Comparison of ENCODE assay signal across 9 mouse cellular contexts in the genomic region with DNA sequence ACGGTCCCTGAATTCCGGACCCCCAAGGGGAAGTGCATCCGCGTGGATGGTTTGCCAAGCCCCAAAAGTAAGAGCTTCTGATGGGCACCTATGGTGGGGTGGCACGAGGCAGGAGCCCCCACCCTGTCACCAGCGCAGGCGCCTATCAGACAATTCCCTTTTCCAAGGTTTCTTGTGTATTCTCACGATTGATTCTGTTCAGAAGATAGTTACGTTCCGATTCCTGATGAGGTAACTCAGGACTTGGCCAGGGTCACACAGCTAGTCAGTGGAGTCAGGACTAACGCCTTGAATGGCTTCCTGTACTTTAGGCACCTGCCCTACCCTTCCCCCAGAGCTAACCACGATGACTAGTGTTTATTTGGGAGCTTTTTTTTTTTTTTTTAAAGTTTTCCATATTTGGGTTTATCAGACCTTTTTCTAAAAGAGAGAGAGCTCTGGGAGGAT. TPM values are rescaled to one million over a fixed set of nuclear protein-coding genes. Genes with fewer than 3 reads are reported as not detected.
A peak's percentile ranks its signal among the peaks of the same experiment; 100 is the strongest.
DNase-seq lines count a peak whose midpoint lies in the region; ATAC-seq and TF ChIP-seq lines count a peak whose summit lies in the region.
"Had no signal": no experiment of that assay in that cellular context is flagged by ENCODE, and none has a peak within 500 bp of the region (broad histone marks: within the 10 kb centered on the region; RNA-seq: fewer than 3 reads in every experiment).

No protein-coding gene starts in this region.

- peak overlapping the region; percentile 61 for H3K9ac ChIP-seq in liver, embryonic 11.5 days (ENCODE audit: low read depth, low read length)
- H3K9ac ChIP-seq: limb, embryonic 13.5 days had no signal

- H3K4me2 ChIP-seq in liver, embryonic 11.5 days: peak overlapping the region; percentile 87
- H3K4me2 ChIP-seq: limb, embryonic 13.5 days had no signal

- H3K4me1 ChIP-seq in liver, embryonic 11.5 days (replicated peaks; ENCODE audit: control insufficient read depth, insufficient read depth, low read length): peaks cover 79% of the 10 kb centered on the region
- H3K4me1 ChIP-seq in G1E (ENCODE audit: insufficient read depth, low read depth, low read length): peaks cover 78% of the 10 kb centered on the region

- peak overlapping the region; percentile 94 for H3K27ac ChIP-seq in liver, embryonic 11.5 days (ENCODE audit: low read depth, low read length)
- H3K27ac ChIP-seq: limb, embryonic 13.5 days had no signal

- no peaks in the 10 kb centered on the region for H3K9me3 ChIP-seq in liver, embryonic 11.5 days (ENCODE audit: control insufficient read depth, low read length)
- no peaks in the 10 kb centered on the region for H3K9me3 ChIP-seq in G1E (replicated peaks)
- H3K9me3 ChIP-seq: limb, embryonic 13.5 days had no signal

- no peak for ATAC-seq in liver, embryonic 11.5 days (replicated peaks; ENCODE audit: low FRiP score)
- no peak for ATAC-seq in G1E (ENCODE audit: extremely low read depth, insufficient number of reproducible peaks, low FRiP score, poor library complexity, severe bottlenecking)
- 0 out of 2 replicates have a peak, but pooled peaks have one; percentile 1 for ATAC-seq in granulocyte monocyte progenitor cell, adult 5-6 weeks (replicated peaks; ENCODE audit: poor library complexity, severe bottlenecking)

- WGBS in liver, embryonic 11.5 days: 57% methylated on average over 12 of the region's 12 CpGs

- H3K4me3 ChIP-seq in liver, embryonic 11.5 days (ENCODE audit: low read depth, low read length): peak overlapping the region; percentile 36
- H3K4me3 ChIP-seq in G1E (ENCODE audit: low read depth, low read length): peak overlapping the region; percentile 68; the same call in 1 of the 2 replicates
- H3K4me3 ChIP-seq: limb, embryonic 13.5 days had no signal

- no peaks in the 10 kb centered on the region; the same call in 1 of the 2 replicates for H3K36me3 ChIP-seq in liver, embryonic 11.5 days (ENCODE audit: control insufficient read depth, insufficient read depth, low read length)
- H3K36me3 ChIP-seq in G1E (replicated peaks): peaks cover 89% of the 10 kb centered on the region
- no peaks in the 10 kb centered on the region for H3K36me3 ChIP-seq in splenic B cell, adult 2 months (ENCODE audit: control insufficient read depth, insufficient read depth, low read length, poor library complexity, severe bottlenecking)
- H3K36me3 ChIP-seq: limb, embryonic 13.5 days had no signal

- no peaks in the 10 kb centered on the region for H3K27me3 ChIP-seq in liver, embryonic 11.5 days (replicated peaks; ENCODE audit: control insufficient read depth, insufficient read depth, low read length)
- H3K27me3 ChIP-seq in G1E (ENCODE audit: insufficient read depth, low read length): no peaks in the 10 kb centered on the region
- no peaks in the 10 kb centered on the region for H3K27me3 ChIP-seq in splenic B cell, adult 2 months (ENCODE audit: control insufficient read depth, insufficient read depth, low read length, poor library complexity, severe bottlenecking)
- H3K27me3 ChIP-seq: limb, embryonic 13.5 days had no signal

- TF ChIP-seq CTCF in G1E (IDR thresholded peaks at IDR 0.05; ENCODE audit: low read depth, low read length): no peak

- no peak for DNase-seq in liver, embryonic 11.5 days (ENCODE audit: low spot score)
- DNase-seq in liver (no peak), G1E (ENCODE audit: low spot score) (no peak)
- DNase-seq in splenic B cell, adult 2 months (ENCODE audit: low read depth, low spot score): peak; percentile 32
- no peak for DNase-seq in gastrocnemius, postnatal 10 days
- DNase-seq in natural killer cell, adult 2 months (ENCODE audit: low spot score in 2 of 2): no peak
- no peak for DNase-seq in adrenal gland, adult 18-20 months (ENCODE audit: low spot score in 2 of 2)

RNA-seq across cellular contexts. Expression of a gene that starts 6.3 kb away (rescaled TPM):
- 9.0 and 9.2 TPM in 2 replicates for polyA plus RNA-seq in liver, embryonic 11.5 days (2014; fragmentation: Nextera tagmentation; extraction: Ambion mirVana)
- total RNA-seq in G1E (2014; fragmentation: Nextera tagmentation) (29.9 and 70.3 TPM in 2 replicates), G1E (2017) (14.1 and 16.3 TPM in 2 replicates)
- 45.6 and 45.9 TPM in 2 replicates for polyA plus RNA-seq in G1E (2012)
- total RNA-seq in granulocyte monocyte progenitor cell, adult 5-6 weeks (2014; fragmentation: Nextera tagmentation): 2.9 and 9.4 TPM in 2 replicates
- 3.7 and 4.3 TPM in 2 replicates for total RNA-seq in granulocyte monocyte progenitor cell, adult 5-6 weeks (2017)
- 10 to 100 TPM in 1 of 2 experiments, 1 to 10 TPM in 1; 6.9 to 11.0 TPM for total RNA-seq in gastrocnemius, postnatal 10 days (2021)
- total RNA-seq in adrenal gland, adult 18-20 months (2021): 1 to 10 TPM; 1.9 to 3.2 TPM

RNA-seq across cellular contexts. Expression of a gene that starts 27.7 kb away (rescaled TPM):
- polyA plus RNA-seq in liver, embryonic 11.5 days (2014; fragmentation: Nextera tagmentation; extraction: Ambion mirVana): 1.8 and 2.9 TPM in 2 replicates
- total RNA-seq in G1E (2014; fragmentation: Nextera tagmentation) (0.30 TPM in 1 of 2 replicates, not detected in the other), G1E (2017) (0.05 and 0.06 TPM in 2 replicates)
- 0.04 and 0.05 TPM in 2 replicates for polyA plus RNA-seq in G1E (2012)
- total RNA-seq in granulocyte monocyte progenitor cell, adult 5-6 weeks (2014; fragmentation: Nextera tagmentation): not detected in 2 replicates
- not detected in 2 replicates for total RNA-seq in granulocyte monocyte progenitor cell, adult 5-6 weeks (2017)
- total RNA-seq in gastrocnemius, postnatal 10 days (2021): 10 to 100 TPM in 1 of 2 experiments, 1 to 10 TPM in 1; 7.2 to 10.1 TPM
- 1 to 10 TPM; 1.6 to 2.8 TPM for total RNA-seq in adrenal gland, adult 18-20 months (2021)

RNA-seq across cellular contexts. Expression of a gene that starts 35.2 kb away (rescaled TPM):
- polyA plus RNA-seq in liver, embryonic 11.5 days (2014; fragmentation: Nextera tagmentation; extraction: Ambion mirVana): 191 and 200 TPM in 2 replicates
- total RNA-seq in G1E (2014; fragmentation: Nextera tagmentation) (not detected in 2 replicates), G1E (2017) (0.22 TPM in 1 of 2 replicates, not detected in the other)
- not detected in 2 replicates for polyA plus RNA-seq in G1E (2012)
- not detected in 2 replicates for total RNA-seq in granulocyte monocyte progenitor cell, adult 5-6 weeks (2014; fragmentation: Nextera tagmentation)
- total RNA-seq in granulocyte monocyte progenitor cell, adult 5-6 weeks (2017): not detected in 2 replicates
- total RNA-seq in gastrocnemius, postnatal 10 days (2021): 10 to 100 TPM; 33.3 to 48.8 TPM
- total RNA-seq in adrenal gland, adult 18-20 months (2021): 10 to 100 TPM; 47.4 to 77.7 TPM

Comparison
In these comparisons a context has a peak if more than half of its experiments do, and no peak if none do; other contexts are left out.
1. RNA of a gene that starts 35.2 kb away (total RNA-seq): 47.4 to 77.7 TPM in adrenal gland, adult 18-20 months and 33.3 to 48.8 TPM in gastrocnemius, postnatal 10 days; 0.22 TPM in G1E and not detected in granulocyte monocyte progenitor cell, adult 5-6 weeks; every median in the first group is over 10 times any median in the second.